Mouse (Mus musculus): ENCODE results near the gene Gsk3b.

GRCm38 (mm10) chr16:38110001-38110400, 21.2 kb downstream of the Gsk3b start:
- TF ChIP-seq CTCF (IDR thresholded peaks at IDR 0.05; ENCODE audit: low read depth, low read length) (no peak), TAL1 (conservative IDR thresholded peaks at IDR 0.05; ENCODE audit: low read depth, low read length) (no peak), POLR2AphosphoS5 (IDR thresholded peaks at IDR 0.05; ENCODE audit: insufficient replicate concordance, low read depth, low read length) (no peak)
